Mouse (Mus musculus): ENCODE measurements around the gene Kank1.

The Kank1 gene

GRCm38 (mm10) chr19:25428338-25428962, 191.7 kb downstream of the Kank1 start:
- H3K4me1 ChIP-seq (replicated peaks; ENCODE audit: low read depth, low read length) = no peaks in the 10 kb centered on the region; the same call in 1 of the 2 replicates
- H3K9me3 ChIP-seq (ENCODE audit: low read length) = no peaks in the 10 kb centered on the region
- no peaks in the 10 kb centered on the region for H3K27me3 ChIP-seq (ENCODE audit: insufficient read depth, low read length)
- peaks cover 20% of the 10 kb centered on the region; the same call in 1 of the 2 replicates for H3K36me3 ChIP-seq (ENCODE audit: insufficient read depth, low read length)
- no peak overlapping the region for H3K4me3 ChIP-seq (replicated peaks; ENCODE audit: low read length)
- TF ChIP-seq POU5F1 (IDR thresholded peaks at IDR 0.05; ENCODE audit: borderline replicate concordance, low read length) (no peak), NANOG (IDR thresholded peaks at IDR 0.05; ENCODE audit: borderline replicate concordance, low read length) (no peak), CTCF (conservative IDR thresholded peaks at IDR 0.05; ENCODE audit: low read length) (no peak)

GRCm38 (mm10) chr19:25431431-25431830, 194.7 kb downstream of the Kank1 start:
- H3K9me3 ChIP-seq (ENCODE audit: low read length) = peaks cover under 1% of the 10 kb centered on the region
- peaks cover 23% of the 10 kb centered on the region; the same call in 1 of the 2 replicates for H3K36me3 ChIP-seq (ENCODE audit: insufficient read depth, low read length)
- H3K4me3 ChIP-seq (replicated peaks; ENCODE audit: low read length) = no peak overlapping the region
- H3K27me3 ChIP-seq (ENCODE audit: insufficient read depth, low read length) = no peaks in the 10 kb centered on the region
- H3K4me1 ChIP-seq (replicated peaks; ENCODE audit: low read depth, low read length) = no peaks in the 10 kb centered on the region; the same call in 1 of the 2 replicates
- TF ChIP-seq CTCF (conservative IDR thresholded peaks at IDR 0.05; ENCODE audit: low read length) (no peak), NANOG (IDR thresholded peaks at IDR 0.05; ENCODE audit: borderline replicate concordance, low read length) (no peak), POU5F1 (IDR thresholded peaks at IDR 0.05; ENCODE audit: borderline replicate concordance, low read length) (no peak)

GRCm38 (mm10) chr19:25431909-25432308, 195.1 kb downstream of the Kank1 start:
- Histone ChIP-seq H3K4me1 (replicated peaks; ENCODE audit: low read depth, low read length) (no peaks in the 10 kb centered on the region; the same call in 1 of the 2 replicates), H3K27me3 (ENCODE audit: insufficient read depth, low read length) (no peaks in the 10 kb centered on the region), H3K9me3 (ENCODE audit: low read length) (peaks cover 5% of the 10 kb centered on the region), H3K36me3 (ENCODE audit: insufficient read depth, low read length) (peaks cover 19% of the 10 kb centered on the region; the same call in 1 of the 2 replicates), H3K4me3 (replicated peaks; ENCODE audit: low read length) (no peak overlapping the region)
- TF ChIP-seq NANOG (IDR thresholded peaks at IDR 0.05; ENCODE audit: borderline replicate concordance, low read length) (no peak), CTCF (conservative IDR thresholded peaks at IDR 0.05; ENCODE audit: low read length) (no peak), POU5F1 (IDR thresholded peaks at IDR 0.05; ENCODE audit: borderline replicate concordance, low read length) (no peak)

GRCm38 (mm10) chr19:25433169-25433690, 196.5 kb downstream of the Kank1 start:
- H3K27me3 ChIP-seq (ENCODE audit: insufficient read depth, low read length) = no peaks in the 10 kb centered on the region

GRCm38 (mm10) chr19:25434345-25434744, 197.6 kb downstream of the Kank1 start:
- Histone ChIP-seq H3K9me3 (ENCODE audit: low read length) (peaks cover 27% of the 10 kb centered on the region), H3K4me1 (replicated peaks; ENCODE audit: low read depth, low read length) (no peaks in the 10 kb centered on the region; the same call in 1 of the 2 replicates), H3K4me3 (replicated peaks; ENCODE audit: low read length) (no peak overlapping the region), H3K36me3 (ENCODE audit: insufficient read depth, low read length) (peaks cover 12% of the 10 kb centered on the region; the same call in 1 of the 2 replicates), H3K27me3 (ENCODE audit: insufficient read depth, low read length) (no peaks in the 10 kb centered on the region)
- TF ChIP-seq CTCF (conservative IDR thresholded peaks at IDR 0.05; ENCODE audit: low read length) = no peak
- no peak for TF ChIP-seq NANOG (IDR thresholded peaks at IDR 0.05; ENCODE audit: borderline replicate concordance, low read length)
- TF ChIP-seq POU5F1 (IDR thresholded peaks at IDR 0.05; ENCODE audit: borderline replicate concordance, low read length) = no peak

More at GRCm38 (mm10) chr19:25433169-25433690, 196.5 kb downstream of the Kank1 start:
- H3K9me3 ChIP-seq (ENCODE audit: low read length) = peaks cover 18% of the 10 kb centered on the region
- peaks cover 12% of the 10 kb centered on the region; the same call in 1 of the 2 replicates for H3K36me3 ChIP-seq (ENCODE audit: insufficient read depth, low read length)
- TF ChIP-seq POU5F1 (IDR thresholded peaks at IDR 0.05; ENCODE audit: borderline replicate concordance, low read length) = no peak
- TF ChIP-seq CTCF (conservative IDR thresholded peaks at IDR 0.05; ENCODE audit: low read length) = no peak
- TF ChIP-seq NANOG (IDR thresholded peaks at IDR 0.05; ENCODE audit: borderline replicate concordance, low read length) = no peak
- no peaks in the 10 kb centered on the region; the same call in 1 of the 2 replicates for H3K4me1 ChIP-seq (replicated peaks; ENCODE audit: low read depth, low read length)
- H3K4me3 ChIP-seq (replicated peaks; ENCODE audit: low read length) = no peak overlapping the region

GRCm38 (mm10) chr19:25434795-25435194, 198.0 kb downstream of the Kank1 start:
- H3K9me3 ChIP-seq (ENCODE audit: low read length) = peaks cover 31% of the 10 kb centered on the region
- H3K36me3 ChIP-seq (ENCODE audit: insufficient read depth, low read length) = peaks cover 12% of the 10 kb centered on the region; the same call in 1 of the 2 replicates
- no peaks in the 10 kb centered on the region; the same call in 1 of the 2 replicates for H3K4me1 ChIP-seq (replicated peaks; ENCODE audit: low read depth, low read length)
- H3K27me3 ChIP-seq (ENCODE audit: insufficient read depth, low read length) = no peaks in the 10 kb centered on the region
- no peak for TF ChIP-seq POU5F1 (IDR thresholded peaks at IDR 0.05; ENCODE audit: borderline replicate concordance, low read length)
- TF ChIP-seq CTCF (conservative IDR thresholded peaks at IDR 0.05; ENCODE audit: low read length) = no peak
- TF ChIP-seq NANOG (IDR thresholded peaks at IDR 0.05; ENCODE audit: borderline replicate concordance, low read length) = no peak
- H3K4me3 ChIP-seq (replicated peaks; ENCODE audit: low read length) = no peak overlapping the region

GRCm38 (mm10) chr19:25435412-25435811, 198.6 kb downstream of the Kank1 start:
- H3K9me3 ChIP-seq (ENCODE audit: low read length) = peaks cover 36% of the 10 kb centered on the region
- no peaks in the 10 kb centered on the region; the same call in 1 of the 2 replicates for H3K4me1 ChIP-seq (replicated peaks; ENCODE audit: low read depth, low read length)
- H3K4me3 ChIP-seq (replicated peaks; ENCODE audit: low read length) = no peak overlapping the region
- no peak for TF ChIP-seq NANOG (IDR thresholded peaks at IDR 0.05; ENCODE audit: borderline replicate concordance, low read length)
- no peak for TF ChIP-seq POU5F1 (IDR thresholded peaks at IDR 0.05; ENCODE audit: borderline replicate concordance, low read length)
- TF ChIP-seq CTCF (conservative IDR thresholded peaks at IDR 0.05; ENCODE audit: low read length) = no peak
- H3K27me3 ChIP-seq (ENCODE audit: insufficient read depth, low read length) = no peaks in the 10 kb centered on the region
- H3K36me3 ChIP-seq (ENCODE audit: insufficient read depth, low read length) = peaks cover 8% of the 10 kb centered on the region; the same call in 1 of the 2 replicates

- Histone ChIP-seq H3K4me3 (replicated peaks; ENCODE audit: low read length) (no peak overlapping the region), H3K27me3 (ENCODE audit: insufficient read depth, low read length) (no peaks in the 10 kb centered on the region), H3K9me3 (ENCODE audit: low read length) (peaks cover 37% of the 10 kb centered on the region), H3K36me3 (ENCODE audit: insufficient read depth, low read length) (0 out of 2 replicates have a peak, but pooled peaks cover 7% of the 10 kb centered on the region), H3K4me1 (replicated peaks; ENCODE audit: low read depth, low read length) (no peaks in the 10 kb centered on the region)
- no peak for TF ChIP-seq NANOG (IDR thresholded peaks at IDR 0.05; ENCODE audit: borderline replicate concordance, low read length)
- TF ChIP-seq CTCF (conservative IDR thresholded peaks at IDR 0.05; ENCODE audit: low read length) = no peak
- no peak for TF ChIP-seq POU5F1 (IDR thresholded peaks at IDR 0.05; ENCODE audit: borderline replicate concordance, low read length)
Observed at GRCm38 (mm10) chr19:25436175-25436574, 199.4 kb downstream of the Kank1 start.
